ENCODE assay signal across 23 mouse cellular contexts in the genomic region with DNA sequence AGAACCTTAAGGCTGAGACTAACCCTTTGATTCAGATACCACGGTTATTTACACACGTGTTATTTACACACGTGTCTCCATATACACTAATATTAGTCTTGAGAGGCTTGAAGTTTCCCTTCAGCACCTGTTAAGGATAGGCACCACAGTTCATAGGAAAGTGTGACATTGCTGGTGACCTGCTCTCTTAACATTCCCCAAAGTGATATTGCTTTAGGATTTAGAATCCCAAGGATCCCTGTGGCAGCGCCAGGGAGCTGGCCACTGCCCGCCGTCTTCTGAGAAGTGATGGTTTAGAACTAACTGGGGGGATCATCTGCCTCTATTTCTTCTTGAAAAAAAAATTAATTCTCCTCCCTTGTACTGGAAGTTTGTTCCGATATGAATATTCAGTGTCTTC.
DNase-seq lines count a peak whose midpoint lies in the region; ATAC-seq lines count a peak whose summit lies in the region.
"Had no signal": no experiment of that assay in that cellular context is flagged by ENCODE, and none has a peak within 500 bp of the region (broad histone marks: within the 10 kb centered on the region; RNA-seq: fewer than 3 reads in every experiment).

No protein-coding gene starts in this region.

- no peak for ATAC-seq in intestine, embryonic 14.5 days (replicated peaks; ENCODE audit: low FRiP score, low TSS enrichment, low read depth)
- ATAC-seq in intestine, embryonic 15.5 days = no peak
- no peak for ATAC-seq in midbrain, embryonic 11.5 days (ENCODE audit: low FRiP score)
- ATAC-seq in midbrain, embryonic 16.5 days = no peak
- ATAC-seq in limb, embryonic 12.5 days (ENCODE audit: insufficient number of reproducible peaks, insufficient read depth, low FRiP score, low TSS enrichment, low read depth) = no peak
- ATAC-seq in forebrain, embryonic 14.5 days = no peak
- ATAC-seq: forebrain, embryonic 15.5 days had no signal

- no peaks in the 10 kb centered on the region for H3K36me3 ChIP-seq in intestine, embryonic 14.5 days (ENCODE audit: control insufficient read depth, insufficient read depth, low read length)
- H3K36me3 ChIP-seq in intestine, embryonic 15.5 days = no peaks in the 10 kb centered on the region
- no peaks in the 10 kb centered on the region for H3K36me3 ChIP-seq in midbrain, embryonic 11.5 days (ENCODE audit: control insufficient read depth, insufficient read depth, low read length)
- H3K36me3 ChIP-seq in midbrain, embryonic 16.5 days (ENCODE audit: control insufficient read depth, insufficient read depth, low read length) = no peaks in the 10 kb centered on the region
- H3K36me3 ChIP-seq in limb, embryonic 10.5 days = no peaks in the 10 kb centered on the region
- peaks cover 2% of the 10 kb centered on the region; the same call in 1 of the 2 replicates for H3K36me3 ChIP-seq in limb, embryonic 12.5 days
- H3K36me3 ChIP-seq in forebrain, embryonic 14.5 days (ENCODE audit: control insufficient read depth, insufficient read depth, low read length) = peaks cover 8% of the 10 kb centered on the region; the same call in 1 of the 2 replicates
- H3K36me3 ChIP-seq: embryonic facial prominence, embryonic 13.5 days; embryonic facial prominence, embryonic 15.5 days; forebrain, embryonic 12.5 days; forebrain, embryonic 15.5 days had no signal

- H3K4me2 ChIP-seq in intestine, embryonic 14.5 days (ENCODE audit: low read length) = no peak overlapping the region
- no peak overlapping the region for H3K4me2 ChIP-seq in intestine, embryonic 15.5 days (replicated peaks)
- H3K4me2 ChIP-seq in midbrain, embryonic 11.5 days = no peak overlapping the region
- no peak overlapping the region for H3K4me2 ChIP-seq in midbrain, embryonic 16.5 days (ENCODE audit: low read length)
- H3K4me2 ChIP-seq in limb, embryonic 12.5 days = no peak overlapping the region
- no peak overlapping the region for H3K4me2 ChIP-seq in forebrain, embryonic 14.5 days (ENCODE audit: low read length)
- H3K4me2 ChIP-seq: embryonic facial prominence, embryonic 15.5 days; forebrain, embryonic 12.5 days; forebrain, embryonic 15.5 days had no signal

- peak overlapping the region; percentile 44; the same call in 1 of the 2 replicates for H3K27ac ChIP-seq in intestine, embryonic 14.5 days (ENCODE audit: low read depth)
- H3K27ac ChIP-seq in intestine, embryonic 15.5 days = no peak overlapping the region
- H3K27ac ChIP-seq in midbrain, embryonic 11.5 days (ENCODE audit: low read depth, low read length) = no peak overlapping the region
- H3K27ac ChIP-seq in midbrain, embryonic 16.5 days (ENCODE audit: low read length) = no peak overlapping the region
- peak overlapping the region; percentile 79; the same call in 1 of the 2 replicates for H3K27ac ChIP-seq in limb, embryonic 10.5 days
- H3K27ac ChIP-seq in limb, embryonic 12.5 days = peak overlapping the region; percentile 89; the same call in 1 of the 2 replicates
- H3K27ac ChIP-seq in forebrain, embryonic 14.5 days (ENCODE audit: low read depth, low read length) = no peak overlapping the region
- H3K27ac ChIP-seq: embryonic facial prominence, embryonic 15.5 days; forebrain, embryonic 15.5 days had no signal

- H3K9me3 ChIP-seq in intestine, embryonic 14.5 days (ENCODE audit: control insufficient read depth, low read length) = no peaks in the 10 kb centered on the region
- no peaks in the 10 kb centered on the region for H3K9me3 ChIP-seq in intestine, embryonic 15.5 days
- H3K9me3 ChIP-seq in midbrain, embryonic 11.5 days (ENCODE audit: control insufficient read depth, low read length) = no peaks in the 10 kb centered on the region
- no peaks in the 10 kb centered on the region for H3K9me3 ChIP-seq in midbrain, embryonic 16.5 days (replicated peaks; ENCODE audit: control insufficient read depth, low read length, poor library complexity, severe bottlenecking)
- H3K9me3 ChIP-seq in limb, embryonic 10.5 days (replicated peaks) = no peaks in the 10 kb centered on the region
- H3K9me3 ChIP-seq in limb, embryonic 12.5 days = no peaks in the 10 kb centered on the region
- H3K9me3 ChIP-seq in forebrain, embryonic 14.5 days (replicated peaks; ENCODE audit: control insufficient read depth, low read length) = no peaks in the 10 kb centered on the region
- H3K9me3 ChIP-seq: embryonic facial prominence, embryonic 13.5 days; embryonic facial prominence, embryonic 15.5 days; forebrain, embryonic 10.5 days; forebrain, embryonic 12.5 days; forebrain, embryonic 15.5 days had no signal

- DNase-seq in intestine, embryonic 14.5 days (ENCODE audit: low spot score) = no peak
- DNase-seq in midbrain, embryonic 11.5 days (ENCODE audit: low spot score, missing footprints) = peak; percentile 64
- DNase-seq in limb, embryonic 10.5 days (ENCODE audit: low spot score) = no peak
- DNase-seq in forebrain, embryonic 14.5 days (ENCODE audit: low spot score) = no peak
- DNase-seq in left cerebral cortex, adult 9 months (ENCODE audit: low spot score in 2 of 2) = no peak
- DNase-seq: adrenal gland, adult 2 months; adrenal gland, postnatal 10 days; adrenal gland, postnatal 25 days; cerebellum, adult 11 months; cerebellum, adult 18-20 months; cerebellum, adult 8-10 months; cerebellum, adult 9-11 months; cerebellum, postnatal 14 days; cerebellum, postnatal 36 days had no signal

- H3K4me3 ChIP-seq in intestine, embryonic 14.5 days (ENCODE audit: low read depth, low read length) = no peak overlapping the region
- no peak overlapping the region for H3K4me3 ChIP-seq in intestine, embryonic 15.5 days (replicated peaks)
- H3K4me3 ChIP-seq in midbrain, embryonic 11.5 days (ENCODE audit: low read depth, low read length) = no peak overlapping the region
- no peak overlapping the region for H3K4me3 ChIP-seq in midbrain, embryonic 16.5 days (ENCODE audit: low read depth, low read length)
- no peak overlapping the region for H3K4me3 ChIP-seq in limb, embryonic 10.5 days
- no peak overlapping the region for H3K4me3 ChIP-seq in limb, embryonic 12.5 days (replicated peaks)
- H3K4me3 ChIP-seq in forebrain, embryonic 14.5 days (ENCODE audit: low read depth, low read length) = no peak overlapping the region
- H3K4me3 ChIP-seq: embryonic facial prominence, embryonic 13.5 days; embryonic facial prominence, embryonic 15.5 days; erythroblast, embryonic 14.5 days; forebrain, embryonic 10.5 days; forebrain, embryonic 12.5 days; forebrain, embryonic 15.5 days had no signal

- H3K4me1 ChIP-seq in intestine, embryonic 14.5 days (replicated peaks; ENCODE audit: control insufficient read depth, insufficient read depth, low read length) = no peaks in the 10 kb centered on the region; the same call in 1 of the 2 replicates
- 0 out of 2 replicates have a peak, but pooled peaks cover 3% of the 10 kb centered on the region for H3K4me1 ChIP-seq in intestine, embryonic 15.5 days (replicated peaks)
- peaks cover 30% of the 10 kb centered on the region for H3K4me1 ChIP-seq in midbrain, embryonic 11.5 days (ENCODE audit: control insufficient read depth, insufficient read depth, low read length)
- H3K4me1 ChIP-seq in midbrain, embryonic 16.5 days (ENCODE audit: control insufficient read depth, insufficient read depth, low read length) = peaks cover 19% of the 10 kb centered on the region
- H3K4me1 ChIP-seq in limb, embryonic 10.5 days = peaks cover 40% of the 10 kb centered on the region
- peaks cover 43% of the 10 kb centered on the region for H3K4me1 ChIP-seq in limb, embryonic 12.5 days (replicated peaks)
- peaks cover 50% of the 10 kb centered on the region for H3K4me1 ChIP-seq in forebrain, embryonic 14.5 days (ENCODE audit: control insufficient read depth, insufficient read depth, low read length)

- 89% methylated on average over 7 of the region's 7 CpGs for WGBS in intestine, embryonic 14.5 days
- WGBS in intestine, embryonic 15.5 days = 93% methylated on average over 7 of the region's 7 CpGs
- 92% methylated on average over 7 of the region's 7 CpGs for WGBS in midbrain, embryonic 11.5 days
- WGBS in midbrain, embryonic 16.5 days = 88% methylated on average over 7 of the region's 7 CpGs
- 97% methylated on average over 7 of the region's 7 CpGs for WGBS in limb, embryonic 10.5 days
- 93% methylated on average over 7 of the region's 7 CpGs for WGBS in limb, embryonic 12.5 days
- 94% methylated on average over 7 of the region's 7 CpGs for WGBS in forebrain, embryonic 14.5 days

- H3K9ac ChIP-seq in intestine, embryonic 14.5 days (ENCODE audit: low read length) = no peak overlapping the region
- no peak overlapping the region for H3K9ac ChIP-seq in intestine, embryonic 15.5 days
- no peak overlapping the region for H3K9ac ChIP-seq in midbrain, embryonic 11.5 days (ENCODE audit: low read length)
- no peak overlapping the region for H3K9ac ChIP-seq in midbrain, embryonic 16.5 days (ENCODE audit: low read depth, low read length)
- H3K9ac ChIP-seq in limb, embryonic 12.5 days (replicated peaks) = no peak overlapping the region
- no peak overlapping the region for H3K9ac ChIP-seq in forebrain, embryonic 14.5 days (ENCODE audit: low read length)
- H3K9ac ChIP-seq: embryonic facial prominence, embryonic 13.5 days; embryonic facial prominence, embryonic 15.5 days; forebrain, embryonic 12.5 days; forebrain, embryonic 15.5 days had no signal

- H3K27me3 ChIP-seq in intestine, embryonic 14.5 days (replicated peaks; ENCODE audit: control insufficient read depth, insufficient read depth, low read length) = no peaks in the 10 kb centered on the region
- no peaks in the 10 kb centered on the region for H3K27me3 ChIP-seq in intestine, embryonic 15.5 days (replicated peaks)
- H3K27me3 ChIP-seq in midbrain, embryonic 11.5 days (ENCODE audit: control insufficient read depth, insufficient read depth, low read length) = no peaks in the 10 kb centered on the region
- H3K27me3 ChIP-seq in midbrain, embryonic 16.5 days (ENCODE audit: control insufficient read depth, insufficient read depth, low read depth, low read length) = no peaks in the 10 kb centered on the region
- no peaks in the 10 kb centered on the region for H3K27me3 ChIP-seq in limb, embryonic 10.5 days (ENCODE audit: low read depth, poor library complexity, severe bottlenecking)
- H3K27me3 ChIP-seq in limb, embryonic 12.5 days = no peaks in the 10 kb centered on the region
- H3K27me3 ChIP-seq in forebrain, embryonic 14.5 days (replicated peaks; ENCODE audit: control insufficient read depth, insufficient read depth, low read length) = no peaks in the 10 kb centered on the region
- H3K27me3 ChIP-seq: embryonic facial prominence, embryonic 13.5 days; embryonic facial prominence, embryonic 15.5 days; forebrain, embryonic 12.5 days; forebrain, embryonic 15.5 days had no signal

Comparison
In these comparisons a context has a peak if more than half of its experiments do, and no peak if none do; other contexts are left out.
1. H3K27ac ChIP-seq: peak in intestine, embryonic 14.5 days (single experiment), limb, embryonic 10.5 days (single experiment) and limb, embryonic 12.5 days (single experiment); none in intestine, embryonic 15.5 days (single experiment), midbrain, embryonic 11.5 days (single experiment), midbrain, embryonic 16.5 days (single experiment) and forebrain, embryonic 14.5 days (single experiment).